17 mouse cellular contexts compared by ENCODE assay signal in the genomic region with DNA sequence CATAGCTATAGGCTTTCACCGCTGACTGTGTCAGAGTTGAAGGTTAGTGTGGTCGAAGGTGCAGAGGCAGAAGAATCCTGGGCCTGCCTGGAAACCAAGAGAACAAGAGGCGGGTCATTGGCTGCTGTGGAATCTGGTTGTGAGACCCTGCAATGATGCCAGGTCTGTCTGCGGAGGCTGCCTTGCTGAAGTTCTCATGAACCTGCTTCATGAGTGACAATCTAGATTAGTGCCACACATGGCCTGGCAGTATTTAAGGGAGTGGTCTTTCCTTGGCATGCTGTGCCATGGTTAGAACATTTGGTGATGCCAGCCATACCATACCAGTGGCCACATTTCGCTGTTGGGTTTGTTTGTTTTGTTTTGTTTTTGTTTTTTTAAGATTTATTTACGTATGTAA.
"Had no signal": no experiment of that assay in that cellular context is flagged by ENCODE, and none has a peak within 500 bp of the region (broad histone marks: within the 10 kb centered on the region; RNA-seq: fewer than 3 reads in every experiment).

No protein-coding gene starts in this region.

- H3K36me3 ChIP-seq: liver, embryonic 13.5 days; liver, embryonic 15.5 days; lung, embryonic 15.5 days; neural tube, embryonic 12.5 days; stomach, embryonic 15.5 days had no signal

- H3K9ac ChIP-seq: liver, embryonic 13.5 days; liver, embryonic 15.5 days; liver, postnatal 0 days; lung, embryonic 15.5 days; neural tube, embryonic 12.5 days; stomach, embryonic 15.5 days had no signal

- H3K9me3 ChIP-seq: liver, embryonic 13.5 days; liver, embryonic 15.5 days; lung, embryonic 15.5 days; megakaryocyte, embryonic 14.5 days; neural tube, embryonic 12.5 days; stomach, embryonic 15.5 days had no signal

- H3K27ac ChIP-seq: liver, embryonic 13.5 days; liver, embryonic 15.5 days; lung, embryonic 15.5 days; macrophage; neural tube, embryonic 12.5 days; stomach, embryonic 15.5 days; stomach, postnatal 0 days had no signal

- H3K27me3 ChIP-seq: liver, embryonic 13.5 days; liver, embryonic 15.5 days; lung, embryonic 15.5 days; megakaryocyte, embryonic 14.5 days; neural tube, embryonic 12.5 days; stomach, embryonic 15.5 days had no signal

- DNase-seq: liver, embryonic 13.5 days; liver, postnatal 0 days; lung, adult 2 months; lung, postnatal 14 days; lung, postnatal 36 days; right cerebral cortex, postnatal 14 days; thymus, adult 2 months; thymus, postnatal 25 days; thymus, postnatal 4 days had no signal

- ATAC-seq: lung, postnatal 0 days had no signal

- H3K4me3 ChIP-seq: liver, embryonic 13.5 days; liver, embryonic 15.5 days; lung, embryonic 15.5 days; megakaryocyte, embryonic 14.5 days; neural tube, embryonic 12.5 days; stomach, embryonic 15.5 days had no signal

- H3K4me2 ChIP-seq: liver, embryonic 13.5 days; liver, embryonic 15.5 days; lung, embryonic 15.5 days; neural tube, embryonic 12.5 days; stomach, embryonic 15.5 days had no signal
